Mouse (Mus musculus): ENCODE results near the gene Mrps18c. TPM values are rescaled to one million over a fixed set of nuclear protein-coding genes. Genes with fewer than 3 reads are reported as not detected.

The Mrps18c gene
- 141 and 142 TPM in 2 replicates for polyA plus RNA-seq (2012; ENCODE audit: insufficient read depth, insufficient read length, missing spikeins)

GRCm38 (mm10) chr5:100798165-100798860 is at the start of gene Mrps18c, which contains the start of gene Helq:
Gene Mrps18c, plus strand, starts transcription at chr5:100798627.
Gene Helq, minus strand, starts transcription at chr5:100798598.
- Histone ChIP-seq H3K4me3 (ENCODE audit: insufficient read depth, low read length) (peak within 1 kb of the TSS; percentile 90), H3K4me1 (ENCODE audit: control insufficient read depth, insufficient read depth, low read length) (peaks cover 2% of the 10 kb centered on the region; the same call in 1 of the 2 replicates), H3K27ac (ENCODE audit: insufficient read depth, low read depth, low read length) (0 out of 2 replicates have a peak within 1 kb of the TSS, but pooled peaks have one; percentile 13)
- TF ChIP-seq CTCF (IDR thresholded peaks at IDR 0.05; ENCODE audit: low read depth, low read length), result no peak
- TF ChIP-seq POLR2A (IDR thresholded peaks at IDR 0.05; ENCODE audit: borderline replicate concordance, low read depth, low read length), result 0 out of 2 replicates have a peak, but pooled peaks have one; percentile 21

DNA sequence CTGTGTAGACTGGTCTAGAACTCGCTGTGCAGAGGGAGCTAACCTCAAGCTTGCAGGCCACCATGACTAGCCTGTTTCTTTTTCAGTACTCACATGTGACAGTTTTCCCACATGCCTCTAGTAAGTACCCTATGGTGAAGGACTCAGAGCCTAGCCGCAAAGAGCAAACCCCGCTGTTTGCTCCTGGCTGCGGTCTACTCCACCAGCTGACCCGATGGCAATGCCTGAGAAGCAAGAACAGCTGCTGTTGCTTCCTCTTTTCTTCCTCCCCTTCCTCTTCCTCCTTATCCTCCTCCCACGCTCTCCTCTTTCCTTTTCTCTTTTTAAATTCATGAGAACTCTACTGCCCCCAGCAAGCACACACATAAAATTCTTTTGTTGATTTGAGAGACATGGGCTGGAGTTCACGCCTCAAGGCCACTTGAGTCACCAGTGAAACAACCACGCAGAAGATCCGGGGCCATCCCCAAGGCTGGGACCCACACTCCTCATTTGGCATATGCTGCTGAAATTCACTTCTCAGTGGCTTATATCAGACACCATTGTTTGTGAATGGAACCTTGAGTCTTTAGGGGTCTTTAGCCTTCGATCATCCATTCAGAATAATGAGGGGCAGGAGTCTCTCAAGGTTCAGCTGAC is 47.7 kb upstream of the Mrps18c start:
- Histone ChIP-seq H3K4me1 (ENCODE audit: control insufficient read depth, insufficient read depth, low read length) (peaks cover 11% of the 10 kb centered on the region), H3K4me3 (ENCODE audit: insufficient read depth, low read length) (no peak overlapping the region), H3K27ac (ENCODE audit: insufficient read depth, low read depth, low read length) (peak overlapping the region; percentile 76)
- TF ChIP-seq CTCF (IDR thresholded peaks at IDR 0.05; ENCODE audit: low read depth, low read length) (no peak), POLR2A (IDR thresholded peaks at IDR 0.05; ENCODE audit: borderline replicate concordance, low read depth, low read length) (no peak)

DNA sequence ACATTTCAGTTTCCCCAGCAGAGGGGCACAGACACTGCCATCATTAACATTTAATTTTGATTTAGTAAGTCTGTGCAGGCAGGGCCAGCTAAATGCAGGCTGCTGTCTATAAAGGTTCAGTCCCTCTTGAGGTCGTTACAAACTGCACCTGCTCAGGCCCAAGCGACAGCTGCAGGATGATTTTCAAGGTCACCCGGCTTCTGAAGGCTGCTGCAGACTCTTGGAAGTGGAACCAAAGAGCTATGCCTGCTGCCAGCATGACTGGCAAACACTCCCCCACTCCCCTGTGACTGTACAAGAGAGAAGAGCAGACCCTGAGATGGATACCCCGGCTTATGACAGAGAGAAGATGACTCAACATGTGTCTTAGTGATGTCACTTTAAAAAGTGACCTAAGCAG is 46.8 kb upstream of the Mrps18c start:
- TF ChIP-seq POLR2A (IDR thresholded peaks at IDR 0.05; ENCODE audit: borderline replicate concordance, low read depth, low read length), result no peak
- no peak for TF ChIP-seq CTCF (IDR thresholded peaks at IDR 0.05; ENCODE audit: low read depth, low read length)
- H3K4me3 ChIP-seq (ENCODE audit: insufficient read depth, low read length), result no peak overlapping the region
- H3K4me1 ChIP-seq (ENCODE audit: control insufficient read depth, insufficient read depth, low read length), result peaks cover 11% of the 10 kb centered on the region
- H3K27ac ChIP-seq (ENCODE audit: insufficient read depth, low read depth, low read length), result no peak overlapping the region

GRCm38 (mm10) chr5:100753407-100753806 is 45.0 kb upstream of the Mrps18c start:
- H3K27ac ChIP-seq (ENCODE audit: insufficient read depth, low read depth, low read length), result no peak overlapping the region
- TF ChIP-seq CTCF (IDR thresholded peaks at IDR 0.05; ENCODE audit: low read depth, low read length) (no peak), POLR2A (IDR thresholded peaks at IDR 0.05; ENCODE audit: borderline replicate concordance, low read depth, low read length) (no peak)
- H3K4me3 ChIP-seq (ENCODE audit: insufficient read depth, low read length), result no peak overlapping the region
- H3K4me1 ChIP-seq (ENCODE audit: control insufficient read depth, insufficient read depth, low read length), result peaks cover 15% of the 10 kb centered on the region

DNA sequence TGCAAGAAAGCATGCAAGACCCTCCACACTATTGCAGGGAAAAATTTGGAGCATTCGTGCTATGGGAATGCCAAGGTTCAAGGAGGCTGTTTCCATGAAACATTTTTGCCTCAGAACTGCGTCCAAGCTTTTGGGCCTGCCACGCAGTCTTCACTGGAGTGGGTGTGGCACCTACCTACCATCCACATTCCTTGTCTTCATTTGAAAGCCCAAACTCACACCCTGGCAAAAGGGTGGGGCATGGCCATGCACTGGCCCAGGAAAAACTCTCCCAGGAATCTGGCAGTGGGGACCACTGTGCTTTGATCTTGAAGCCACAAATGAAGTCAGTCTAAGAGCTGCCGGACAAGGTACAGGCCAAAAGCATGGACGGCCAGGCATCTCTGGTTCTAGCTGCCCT is 40.3 kb upstream of the Mrps18c start:
- peaks cover 4% of the 10 kb centered on the region for H3K4me1 ChIP-seq (ENCODE audit: control insufficient read depth, insufficient read depth, low read length)
- no peak overlapping the region for H3K4me3 ChIP-seq (ENCODE audit: insufficient read depth, low read length)
- no peak overlapping the region for H3K27ac ChIP-seq (ENCODE audit: insufficient read depth, low read depth, low read length)
- no peak for TF ChIP-seq POLR2A (IDR thresholded peaks at IDR 0.05; ENCODE audit: borderline replicate concordance, low read depth, low read length)
- TF ChIP-seq CTCF (IDR thresholded peaks at IDR 0.05; ENCODE audit: low read depth, low read length), result no peak

DNA sequence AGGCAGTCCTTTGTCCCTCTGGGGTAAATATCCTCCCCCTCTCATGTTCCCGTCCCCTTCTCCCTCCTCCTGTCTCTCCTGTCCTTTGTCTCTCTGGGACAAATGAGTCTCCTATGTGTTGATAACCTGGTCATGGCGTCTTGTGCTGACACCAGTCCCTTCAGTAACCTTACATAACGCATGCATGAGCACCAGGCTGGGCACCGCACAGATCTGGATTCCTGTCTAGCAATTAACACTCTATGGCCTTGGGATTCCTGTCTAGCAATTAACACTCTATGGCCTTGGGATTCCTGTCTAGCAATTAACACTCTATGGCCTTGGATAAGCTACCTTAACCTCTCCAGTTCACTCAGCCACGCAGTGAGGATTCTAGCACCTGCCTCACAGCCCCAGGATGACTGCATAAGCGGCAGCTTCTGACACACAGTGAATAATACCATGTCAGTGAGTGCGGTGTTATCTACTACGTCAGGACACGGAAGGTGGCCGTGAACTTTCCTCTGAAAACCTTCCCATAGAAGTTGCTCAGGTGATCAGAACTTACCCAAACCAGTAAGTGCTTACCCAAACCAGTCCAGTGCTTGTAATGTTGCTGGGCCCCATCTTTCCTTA is 38.3 kb upstream of the Mrps18c start:
- TF ChIP-seq CTCF (IDR thresholded peaks at IDR 0.05; ENCODE audit: low read depth, low read length) (no peak), POLR2A (IDR thresholded peaks at IDR 0.05; ENCODE audit: borderline replicate concordance, low read depth, low read length) (no peak)
- H3K27ac ChIP-seq (ENCODE audit: insufficient read depth, low read depth, low read length), result no peak overlapping the region
- H3K4me3 ChIP-seq (ENCODE audit: insufficient read depth, low read length), result no peak overlapping the region
- H3K4me1 ChIP-seq (ENCODE audit: control insufficient read depth, insufficient read depth, low read length), result peaks cover 4% of the 10 kb centered on the region

DNA sequence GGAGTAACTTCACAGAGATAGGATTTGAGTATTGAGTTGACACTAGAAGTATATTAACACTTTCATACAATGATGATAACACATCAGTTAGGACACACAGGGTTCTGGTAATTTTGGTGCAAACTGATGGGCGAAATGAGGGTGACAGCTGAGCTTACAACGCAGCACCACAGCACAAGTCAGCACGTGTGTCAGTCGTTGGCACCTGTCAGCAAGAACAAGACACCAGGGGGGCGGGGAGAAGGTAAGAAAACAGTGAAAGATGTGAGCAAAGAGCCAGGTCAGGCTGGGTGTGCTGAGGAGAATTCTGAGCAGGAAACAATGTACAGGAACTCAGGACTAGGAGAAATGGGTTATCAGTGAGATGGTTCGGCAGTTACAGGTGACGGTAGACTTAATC is 36.7 kb upstream of the Mrps18c start:
- TF ChIP-seq CTCF (IDR thresholded peaks at IDR 0.05; ENCODE audit: low read depth, low read length), result no peak
- TF ChIP-seq POLR2A (IDR thresholded peaks at IDR 0.05; ENCODE audit: borderline replicate concordance, low read depth, low read length), result no peak
- peaks cover 4% of the 10 kb centered on the region for H3K4me1 ChIP-seq (ENCODE audit: control insufficient read depth, insufficient read depth, low read length)
- no peak overlapping the region for H3K27ac ChIP-seq (ENCODE audit: insufficient read depth, low read depth, low read length)
- no peak overlapping the region for H3K4me3 ChIP-seq (ENCODE audit: insufficient read depth, low read length)

DNA sequence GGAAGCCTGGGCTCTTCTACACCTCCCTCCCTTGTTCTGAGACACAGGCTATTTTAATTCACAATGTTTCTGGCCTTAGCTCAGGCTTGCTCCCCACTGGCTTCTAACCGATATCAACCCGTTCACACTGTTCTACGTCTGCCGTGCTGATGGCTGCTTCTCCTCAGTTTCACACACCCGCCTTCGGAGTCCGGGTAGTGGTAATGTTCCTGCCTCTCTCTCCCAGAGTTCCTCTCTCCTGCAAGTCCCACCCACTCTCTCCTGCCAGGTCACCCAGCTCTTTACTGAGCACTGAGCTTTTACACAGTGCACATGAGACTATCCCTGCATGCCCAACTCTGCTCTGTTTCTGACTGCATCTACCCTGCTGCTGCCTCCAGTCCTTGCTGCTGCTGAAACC is 32.4 kb upstream of the Mrps18c start:
- Histone ChIP-seq H3K4me3 (ENCODE audit: insufficient read depth, low read length) (no peak overlapping the region), H3K4me1 (ENCODE audit: control insufficient read depth, insufficient read depth, low read length) (no peaks in the 10 kb centered on the region), H3K27ac (ENCODE audit: insufficient read depth, low read depth, low read length) (no peak overlapping the region)
- TF ChIP-seq POLR2A (IDR thresholded peaks at IDR 0.05; ENCODE audit: borderline replicate concordance, low read depth, low read length), result no peak
- no peak for TF ChIP-seq CTCF (IDR thresholded peaks at IDR 0.05; ENCODE audit: low read depth, low read length)

- TF ChIP-seq CTCF (IDR thresholded peaks at IDR 0.05; ENCODE audit: low read depth, low read length) (no peak), POLR2A (IDR thresholded peaks at IDR 0.05; ENCODE audit: borderline replicate concordance, low read depth, low read length) (no peak)
- H3K4me1 ChIP-seq (ENCODE audit: control insufficient read depth, insufficient read depth, low read length), result no peaks in the 10 kb centered on the region
- H3K27ac ChIP-seq (ENCODE audit: insufficient read depth, low read depth, low read length), result no peak overlapping the region
- no peak overlapping the region for H3K4me3 ChIP-seq (ENCODE audit: insufficient read depth, low read length)
Measured at GRCm38 (mm10) chr5:100771575-100771974, 26.9 kb upstream of the Mrps18c start.

Data from bone marrow macrophage, adult 2 months (primary cell).